Mouse (Mus musculus) kidney, postnatal 14 days (tissue): ENCODE data around the gene Wdr35.

Experiments
- DNase-seq: peaks from one replicate; pipeline ENCODE4 v3.0.0; 2022; ENCODE audit warnings: mixed read lengths

Gene Wdr35

DNA sequence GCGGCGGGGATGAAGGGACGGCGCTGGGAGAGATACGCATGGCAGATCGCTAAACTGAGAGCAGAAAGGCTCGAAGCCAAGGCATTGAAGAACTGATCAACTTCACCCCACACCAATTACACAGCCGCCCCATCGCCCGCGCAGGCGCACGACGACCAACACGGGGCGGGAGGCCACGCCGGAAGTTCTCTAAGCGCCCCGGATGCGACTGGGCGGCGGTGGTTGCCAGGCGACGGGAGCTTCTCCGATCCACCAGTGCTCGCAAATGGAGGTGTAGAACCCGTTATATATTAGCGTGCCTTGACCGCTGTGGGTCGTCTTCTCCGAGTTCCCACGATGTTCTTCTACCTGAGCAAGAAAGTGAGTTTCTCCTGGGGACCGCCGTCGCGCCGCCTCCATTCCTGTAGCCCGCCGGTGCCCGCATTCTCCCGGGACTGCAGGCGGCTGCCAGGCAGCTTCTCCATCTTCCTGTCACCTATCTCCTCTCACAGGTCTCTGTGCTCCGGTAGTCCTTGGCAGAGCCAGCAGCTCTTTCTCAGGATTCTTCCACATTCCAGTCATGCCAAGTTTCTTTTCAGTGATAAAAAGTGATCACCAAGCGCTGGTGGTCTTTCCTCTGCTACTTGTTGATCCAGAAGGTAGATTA, at the start of gene Wdr35:
TSS of gene Wdr35 (plus strand) at position 73 of the 646 bp plus-strand sequence.
- DNase-seq, result peak; percentile 92

- DNase-seq, result no peak
Measured at GRCm38 (mm10) chr12:8927652-8928051, 46.0 kb upstream of the Wdr35 start.

DNA sequence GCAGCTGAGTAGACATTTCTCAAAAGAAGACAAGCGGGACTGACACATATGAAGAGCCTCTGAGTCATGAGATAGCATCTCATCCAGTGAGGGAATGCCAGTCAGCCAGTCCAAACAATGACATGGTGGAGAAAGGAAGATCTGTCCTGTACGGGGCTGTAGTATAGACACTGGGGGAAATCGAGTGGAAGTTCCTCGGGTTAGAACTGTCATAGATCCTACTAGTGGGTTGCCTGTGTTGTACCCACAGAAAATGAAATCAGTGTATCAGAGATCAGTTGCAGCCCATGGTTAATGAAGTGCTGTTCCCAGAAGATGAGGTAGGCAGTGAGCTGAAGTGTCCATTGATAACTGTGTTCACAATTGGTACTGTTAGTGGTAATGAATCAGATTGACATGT, 44.9 kb upstream of the Wdr35 start:
- DNase-seq, result no peak

- no peak for DNase-seq
Measured at GRCm38 (mm10) chr12:8931083-8931482, 42.6 kb upstream of the Wdr35 start.

DNA sequence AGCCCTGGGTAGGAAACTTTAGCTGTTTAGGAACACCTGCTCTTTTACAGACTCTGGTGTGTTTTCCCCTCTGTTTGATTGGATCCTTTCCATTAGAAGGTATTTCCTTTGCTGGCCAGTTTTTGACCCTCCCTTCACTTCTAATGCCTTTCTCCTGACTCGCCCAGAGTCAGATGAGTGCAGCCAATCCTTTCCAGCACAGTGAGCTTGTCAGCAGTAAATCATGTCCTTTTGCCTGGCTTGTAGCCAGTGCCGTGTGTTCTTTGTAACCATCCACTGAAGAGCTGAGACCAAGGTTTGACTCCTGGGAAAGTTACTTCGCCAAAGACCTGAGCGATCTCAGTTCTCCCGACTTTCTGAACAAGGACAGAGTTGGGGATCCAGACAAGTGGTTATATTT, 38.3 kb upstream of the Wdr35 start:
- DNase-seq, result peak; percentile 89

DNA sequence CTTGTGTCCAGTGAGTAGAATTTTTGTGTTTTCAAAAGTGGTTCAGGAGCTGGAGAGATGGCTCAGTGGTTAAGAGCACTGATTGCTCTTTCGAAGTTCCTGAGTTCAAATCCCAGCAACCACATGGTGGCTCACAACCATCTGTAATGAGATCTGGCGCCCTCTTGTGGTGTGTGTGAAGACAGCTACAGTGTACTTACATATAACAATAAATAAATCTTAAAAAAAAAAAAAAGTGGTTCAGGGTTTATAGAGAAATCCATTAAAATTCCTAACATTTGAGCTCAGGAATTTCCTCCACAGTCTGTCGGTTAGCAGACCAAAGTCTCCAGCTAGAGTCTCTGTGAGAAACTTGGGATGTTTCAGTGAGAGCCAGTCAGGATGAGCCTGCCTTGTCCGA, 37.5 kb upstream of the Wdr35 start:
- peak; percentile 30 for DNase-seq

DNA sequence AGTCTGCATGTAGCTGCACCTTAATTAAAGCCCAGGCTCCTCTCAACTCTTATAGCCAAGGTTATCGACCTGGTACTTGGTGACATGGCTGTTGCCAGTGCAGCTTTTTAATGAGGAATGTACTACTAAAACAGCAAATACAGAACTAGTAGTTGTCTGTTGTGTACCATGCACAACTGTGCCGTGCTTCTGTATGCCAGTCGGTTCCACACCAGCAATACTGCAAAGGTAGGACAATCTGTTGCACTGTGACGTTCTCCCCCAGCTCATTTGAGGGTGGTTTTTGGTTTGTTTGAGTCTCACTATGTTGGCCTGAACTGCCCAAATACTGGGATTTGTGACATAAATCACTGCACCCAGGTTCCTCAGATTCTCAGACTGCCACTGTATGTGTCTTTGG, 34.2 kb upstream of the Wdr35 start:
- no peak for DNase-seq

DNA sequence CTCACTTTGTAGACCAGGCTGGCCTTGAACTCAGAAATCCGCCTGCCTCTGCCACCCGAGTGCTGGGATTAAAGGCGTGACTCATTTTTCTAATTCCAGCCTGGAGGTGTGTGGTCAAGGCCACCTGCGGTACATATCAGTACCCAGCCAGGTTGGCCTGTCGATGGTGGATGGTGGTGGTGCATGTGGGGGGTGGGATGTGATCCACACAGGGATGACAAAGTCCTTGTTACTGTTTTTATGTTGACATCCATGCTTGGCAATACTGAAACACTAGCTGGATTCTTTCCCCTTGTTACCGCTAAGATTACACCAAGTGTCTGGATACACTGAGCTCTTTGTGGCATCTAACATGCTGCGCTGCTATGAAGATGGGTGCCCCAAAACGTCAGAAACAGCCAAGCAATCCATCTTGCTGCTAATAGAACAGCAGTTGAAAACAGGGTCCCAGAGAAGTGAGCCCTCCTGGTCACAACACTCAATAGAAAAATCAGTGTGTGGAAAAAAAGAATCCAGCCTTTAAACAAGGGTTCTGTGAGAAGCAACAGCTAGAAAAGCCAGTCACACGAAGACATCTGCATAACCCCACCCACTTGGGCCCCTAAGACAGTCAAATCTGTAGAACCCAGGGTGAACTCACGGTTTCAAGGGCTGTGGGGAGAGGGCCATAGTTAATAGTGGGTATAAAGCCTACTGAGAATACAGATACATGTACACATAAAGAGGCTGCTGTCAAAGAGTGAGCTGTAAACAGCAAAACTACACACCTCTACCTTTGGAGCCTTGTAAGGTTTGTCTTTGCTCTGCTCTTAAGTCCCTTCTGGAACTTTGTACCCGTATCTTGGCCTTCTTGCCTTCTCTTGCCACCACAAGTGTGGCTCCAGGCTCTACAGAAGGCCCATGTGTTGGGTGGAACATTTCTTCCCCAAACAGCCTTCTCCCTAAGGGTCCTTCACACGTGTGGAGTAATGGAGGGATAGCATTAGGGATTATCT, 33.4 kb upstream of the Wdr35 start:
- no peak for DNase-seq

GRCm38 (mm10) chr12:8941131-8941615, 32.5 kb upstream of the Wdr35 start:
- DNase-seq, result no peak

GRCm38 (mm10) chr12:8941699-8942392, 31.8 kb upstream of the Wdr35 start:
- no peak for DNase-seq

DNA sequence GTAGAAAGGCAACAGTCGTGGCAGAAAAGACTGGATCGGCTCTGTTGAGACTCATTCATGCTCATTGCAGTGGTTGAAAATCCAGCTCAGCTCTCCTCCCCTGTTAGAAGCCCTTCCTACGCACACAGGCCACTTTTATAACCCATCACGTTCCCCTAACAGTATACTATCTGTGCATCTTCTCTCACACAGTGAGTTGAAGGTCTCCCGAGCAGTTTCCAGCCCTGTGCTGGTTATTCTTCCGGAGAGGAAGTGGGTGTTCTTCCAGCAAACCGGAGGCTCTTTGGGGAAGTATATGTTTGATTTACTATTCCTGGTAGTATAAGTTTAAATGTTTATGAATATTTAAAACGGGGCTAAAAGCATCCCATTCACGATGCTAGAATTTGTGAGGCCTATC, 26.5 kb upstream of the Wdr35 start:
- no peak for DNase-seq

DNA sequence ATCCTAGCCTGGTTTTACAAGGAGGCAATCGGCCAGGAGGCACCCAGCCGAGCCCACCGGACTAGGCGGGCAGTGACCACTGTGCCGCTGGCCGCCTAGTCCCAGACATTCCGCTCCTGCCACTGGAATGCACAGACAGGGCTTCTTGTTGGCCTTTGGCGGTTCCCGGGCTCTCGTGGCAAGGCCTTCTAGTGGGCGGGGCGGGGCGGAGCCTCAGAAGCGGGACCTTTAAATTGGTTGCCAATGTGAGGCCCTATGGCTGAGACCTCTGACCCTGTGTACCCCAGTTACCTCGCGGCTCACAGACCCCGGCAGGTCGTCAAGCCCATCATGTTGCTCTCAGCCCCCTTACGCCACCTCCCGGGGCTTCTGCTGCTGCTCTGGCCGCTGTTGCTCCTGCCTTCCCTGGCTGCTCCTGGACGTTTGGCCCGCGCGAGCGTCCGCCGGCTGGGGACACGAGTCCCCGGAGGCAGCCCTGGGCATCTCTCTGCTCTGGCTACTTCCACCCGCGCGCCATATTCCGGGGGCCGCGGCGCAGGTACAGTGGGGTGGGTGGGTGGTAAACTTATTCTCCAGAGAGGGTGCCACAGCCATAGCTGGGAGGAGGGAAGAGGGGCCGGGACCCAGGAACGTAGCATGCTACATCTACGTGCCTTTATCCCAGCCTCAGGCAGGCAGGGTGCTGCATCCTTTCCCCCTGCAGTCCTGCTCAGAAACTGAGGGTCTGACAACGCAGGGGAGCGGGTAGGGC, 25.8 kb upstream of the Wdr35 start, which contains the start of gene Matn3:
TSS of gene Matn3 (plus strand) at position 216 of the 751 bp plus-strand sequence.
- peak; percentile 86 for DNase-seq

DNA sequence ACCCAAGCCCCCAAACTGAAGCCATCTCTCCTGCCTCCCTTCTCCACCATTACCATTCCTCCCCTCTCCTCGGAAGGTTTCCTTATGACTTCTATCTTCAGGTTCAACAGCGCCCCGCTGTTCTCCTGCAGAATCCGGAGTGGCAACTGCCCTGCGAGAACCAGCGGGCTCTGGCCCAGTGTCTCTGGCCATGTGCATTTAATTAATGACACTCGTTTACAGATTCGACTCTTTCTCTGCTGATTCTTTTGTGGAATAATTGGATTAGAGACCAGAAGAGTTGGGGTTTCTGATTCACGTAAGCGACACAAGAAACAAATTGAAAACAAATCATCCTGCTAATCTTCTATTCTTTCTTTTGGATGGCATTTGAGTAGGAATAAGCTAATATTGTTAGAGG, 20.6 kb upstream of the Wdr35 start:
- no peak for DNase-seq

GRCm38 (mm10) chr12:8954161-8954561, 19.5 kb upstream of the Wdr35 start:
- no peak for DNase-seq

GRCm38 (mm10) chr12:8961607-8962316, 11.9 kb upstream of the Wdr35 start:
- peak; percentile 31 for DNase-seq

DNA sequence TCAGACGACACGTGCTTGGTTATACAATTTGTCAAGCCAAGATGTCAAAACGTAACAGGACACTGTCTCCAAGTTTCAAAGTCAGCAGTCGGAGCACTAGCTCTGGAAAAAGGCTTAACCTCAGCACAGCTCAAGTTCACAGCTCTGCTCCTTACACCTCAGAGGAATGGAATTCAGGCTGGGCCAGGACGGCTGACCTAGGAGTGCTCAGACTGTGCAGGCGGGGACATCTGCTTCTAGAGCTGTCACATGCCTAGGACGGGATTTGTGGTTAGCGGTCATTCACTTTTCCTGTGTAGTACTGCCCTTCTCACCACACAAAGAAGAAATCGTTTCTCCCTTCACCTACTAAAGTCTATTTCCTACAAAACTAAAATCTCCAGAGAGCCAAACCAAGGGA, 3.9 kb upstream of the Wdr35 start:
- DNase-seq, result peak; percentile 58

DNA sequence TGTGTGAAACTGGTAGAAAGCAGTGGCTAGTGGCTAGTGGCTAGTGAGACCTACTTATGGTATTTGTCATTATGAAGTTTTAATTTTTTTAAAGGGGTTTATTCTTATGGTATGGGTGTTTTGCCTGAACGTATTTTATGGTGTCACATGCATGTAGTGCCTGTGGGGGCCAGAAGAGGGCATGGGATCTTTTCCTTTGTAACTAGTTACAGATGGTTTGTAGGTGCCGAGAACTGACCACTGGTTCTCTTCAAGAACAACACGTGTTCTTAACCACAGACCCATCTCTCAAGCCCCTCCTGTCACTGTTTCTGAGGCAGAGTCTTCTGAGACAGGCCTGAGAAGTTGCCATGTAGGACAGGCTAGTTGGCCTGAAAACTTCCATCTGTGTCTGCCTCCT, 1.4 kb downstream of the Wdr35 start:
- DNase-seq, result no peak

DNA sequence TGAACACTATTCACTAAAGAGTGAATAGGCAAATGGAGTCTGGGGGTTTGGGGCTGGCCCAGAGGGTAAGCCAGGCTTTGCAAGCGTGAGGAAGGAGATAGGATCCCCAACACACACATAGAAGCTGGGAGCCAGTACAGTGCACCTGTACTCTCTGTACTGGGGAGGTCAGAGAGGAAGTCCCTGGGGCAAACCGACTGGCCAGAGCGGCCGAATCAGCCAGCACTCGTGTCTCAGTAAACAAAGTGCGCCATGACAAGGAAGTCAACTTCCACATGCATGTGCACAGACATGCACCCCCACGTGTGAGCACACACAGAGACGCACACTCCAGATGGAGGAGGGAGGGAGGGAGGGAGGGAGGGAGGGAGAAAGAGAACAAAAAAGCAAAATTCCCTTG, 19.5 kb downstream of the Wdr35 start:
- no peak for DNase-seq

- no peak for DNase-seq
Measured at GRCm38 (mm10) chr12:8998318-8998717, 24.6 kb downstream of the Wdr35 start.

- peak; percentile 75 for DNase-seq
Measured at GRCm38 (mm10) chr12:9002038-9002648, 28.5 kb downstream of the Wdr35 start.

GRCm38 (mm10) chr12:9007146-9007545, 33.5 kb downstream of the Wdr35 start:
- DNase-seq, result no peak
